ENCODE assay signal across 25 mouse cellular contexts in genomic region chr10:121687511-121687910, GRCm38 (mm10). TPM values are rescaled to one million over a fixed set of nuclear protein-coding genes. Genes with fewer than 3 reads are reported as not detected.
DNase-seq lines count a peak whose midpoint lies in the region; TF ChIP-seq lines count a peak whose summit lies in the region.
"Had no signal": no experiment of that assay in that cellular context is flagged by ENCODE, and none has a peak within 500 bp of the region (broad histone marks: within the 10 kb centered on the region; RNA-seq: fewer than 3 reads in every experiment).

No protein-coding gene starts in this region.

- H3K4me3 ChIP-seq in heart, adult 2 months: no peak overlapping the region
- no peak overlapping the region for H3K4me3 ChIP-seq in left cerebral cortex, adult 2 months
- H3K4me3 ChIP-seq in MEL (ENCODE audit: control insufficient read depth in 1 of 2, insufficient read depth in 1 of 2, low read depth in 2 of 2, low read length in 2 of 2): no peak overlapping the region
- H3K4me3 ChIP-seq: embryonic facial prominence, embryonic 10.5 days; limb, embryonic 13.5 days; liver, embryonic 13.5 days; lung, embryonic 15.5 days; neural tube, embryonic 15.5 days had no signal

- no peak for TF ChIP-seq EP300 in heart, adult 2 months (IDR thresholded peaks at IDR 0.05; ENCODE audit: insufficient read depth, low read depth, low read length)
- TF ChIP-seq EP300 in MEL (IDR thresholded peaks at IDR 0.05; ENCODE audit: low read depth in 1 of 2, low read length in 2 of 2): no peak

- H3K9me3 ChIP-seq in MEL (replicated peaks; ENCODE audit: insufficient read depth, low read length): no peaks in the 10 kb centered on the region
- H3K9me3 ChIP-seq: embryonic facial prominence, embryonic 10.5 days; limb, embryonic 13.5 days; liver, embryonic 13.5 days; lung, embryonic 15.5 days; neural tube, embryonic 15.5 days had no signal

- TF ChIP-seq CTCF in heart, adult 2 months (IDR thresholded peaks at IDR 0.05): peak; percentile 26
- TF ChIP-seq CTCF in left cerebral cortex, adult 2 months (IDR thresholded peaks at IDR 0.05): peak; percentile 14
- TF ChIP-seq CTCF in MEL (IDR thresholded peaks at IDR 0.05 in 2 of 3, conservative IDR thresholded peaks at IDR 0.05 in 1 of 3; ENCODE audit: control insufficient read depth in 1 of 3, insufficient read depth in 1 of 3, low read depth in 2 of 3, low read length in 3 of 3, poor library complexity in 1 of 3, severe bottlenecking in 1 of 3): peak in 1 of 3 experiments; percentile 15; a peak in 1 of 6 replicates

- TF ChIP-seq POLR2A in heart, adult 2 months (IDR thresholded peaks at IDR 0.05; ENCODE audit: insufficient read depth, low read depth, low read length): no peak
- no peak for TF ChIP-seq POLR2A in MEL (IDR thresholded peaks at IDR 0.05; ENCODE audit: control insufficient read depth in 1 of 2, insufficient read depth in 1 of 2, low read depth in 1 of 2, low read length in 2 of 2, poor library complexity in 1 of 2)

- no peaks in the 10 kb centered on the region for H3K36me3 ChIP-seq in heart, adult 2 months (ENCODE audit: control insufficient read depth, insufficient read depth, low read length)
- H3K36me3 ChIP-seq in MEL (ENCODE audit: control insufficient read depth in 1 of 2, insufficient read depth in 2 of 2, low read length in 2 of 2): no peaks in the 10 kb centered on the region
- H3K36me3 ChIP-seq: embryonic facial prominence, embryonic 10.5 days; limb, embryonic 13.5 days; liver, embryonic 13.5 days; lung, embryonic 15.5 days; neural tube, embryonic 15.5 days had no signal

- TF ChIP-seq RAD21 in MEL (IDR thresholded peaks at IDR 0.05; ENCODE audit: low read depth, low read length): no peak

- H3K27me3 ChIP-seq in heart, adult 2 months (ENCODE audit: control insufficient read depth, insufficient read depth, low read length): no peaks in the 10 kb centered on the region
- H3K27me3 ChIP-seq in MEL (ENCODE audit: control insufficient read depth in 1 of 2, insufficient read depth in 2 of 2, low read length in 2 of 2): no peaks in the 10 kb centered on the region
- H3K27me3 ChIP-seq: limb, embryonic 13.5 days; liver, embryonic 13.5 days; neural tube, embryonic 15.5 days had no signal

- no peaks in the 10 kb centered on the region for H3K4me1 ChIP-seq in heart, adult 2 months (ENCODE audit: control insufficient read depth, insufficient read depth, low read length)
- H3K4me1 ChIP-seq in MEL (ENCODE audit: control insufficient read depth in 1 of 2, insufficient read depth in 2 of 2, low read length in 2 of 2): no peaks in the 10 kb centered on the region
- H3K4me1 ChIP-seq: liver, embryonic 13.5 days had no signal

- intact Hi-C loops in heart, adult 2 months (cut with DNase I): loop anchor here (5.0 kb wide), 2 partner anchors 45 to 365 kb away; partner anchors contain the start of gene D930020B18Rik
- intact Hi-C loops in left cerebral cortex, adult 2 months (cut with DNase I): loop anchor here (5.0 kb wide), 1 partner anchor 45 kb away; the partner anchor contains the start of gene D930020B18Rik
- intact Hi-C loops in left cerebral cortex, postnatal 4 days (cut with DNase I): no loop called here

- H3K9ac ChIP-seq in heart, adult 2 months (ENCODE audit: low read depth, low read length): no peak overlapping the region
- no peak overlapping the region for H3K9ac ChIP-seq in MEL (ENCODE audit: control insufficient read depth, low read depth, low read length, poor library complexity, severe bottlenecking)
- H3K9ac ChIP-seq: limb, embryonic 13.5 days; liver, embryonic 13.5 days; lung, embryonic 15.5 days; neural tube, embryonic 15.5 days had no signal

- no peak for DNase-seq in heart, adult 2 months
- no peak for DNase-seq in heart, adult 18-20 months
- no peak for DNase-seq in left cerebral cortex, adult 2 months (ENCODE audit: extremely low spot score in 1 of 2, low spot score in 2 of 2)
- DNase-seq in left cerebral cortex, postnatal 4 days: no peak
- DNase-seq in MEL (ENCODE audit: low read depth, low spot score): no peak
- no peak for DNase-seq in testis, postnatal 10 days (ENCODE audit: low spot score)
- DNase-seq in right cerebral cortex, adult 18-20 months: no peak
- DNase-seq: adrenal gland, postnatal 36 days; B cell, adult 2 months; cerebellum, adult 11 months; cerebellum, adult 9-11 months; gastrocnemius, postnatal 14 days; kidney, adult 8-10 months; kidney, postnatal 14 days; layer of hippocampus, postnatal 36 days; liver, embryonic 13.5 days; thymus, adult 2 months; thymus, postnatal 4 days had no signal

- H3K27ac ChIP-seq in heart, adult 2 months: no peak overlapping the region
- no peak overlapping the region for H3K27ac ChIP-seq in left cerebral cortex, adult 2 months
- no peak overlapping the region for H3K27ac ChIP-seq in MEL (ENCODE audit: control insufficient read depth, low read depth, low read length)
- H3K27ac ChIP-seq: embryonic facial prominence, embryonic 10.5 days; limb, embryonic 13.5 days; liver, embryonic 13.5 days; lung, embryonic 15.5 days; macrophage; neural tube, embryonic 15.5 days had no signal

- 72% methylated on average over 7 of the region's 7 CpGs for WGBS in heart, adult 2 months

- H3K79me2 ChIP-seq in heart, adult 2 months (replicated peaks; ENCODE audit: control insufficient read depth, insufficient read depth, low read length): no peaks in the 10 kb centered on the region
- H3K79me2 ChIP-seq in MEL (ENCODE audit: control insufficient read depth, insufficient read depth, low read length, poor library complexity): no peaks in the 10 kb centered on the region

TF ChIP-seq in MEL, 35 proteins besides CTCF, POLR2A, EP300 and RAD21:
- TF ChIP-seq MEF2A (IDR thresholded peaks at IDR 0.05; ENCODE audit: extremely low read depth, insufficient replicate concordance, low read depth, low read length, poor library complexity, severe bottlenecking) (no peak), BHLHE40 (IDR thresholded peaks at IDR 0.05; ENCODE audit: borderline replicate concordance, low read depth, low read length) (no peak), SMC3 (IDR thresholded peaks at IDR 0.05; ENCODE audit: low read depth, low read length) (peak; percentile 3; the same call in 1 of the 2 replicates)

RNA-seq across cellular contexts. Expression of gene D930020B18Rik, which starts 46.1 kb away (rescaled TPM):
- total RNA-seq in heart, adult 2 months (2021): not detected
- polyA plus RNA-seq in heart, adult 2 months (2012; rRNA removed): not detected in 2 replicates
- not detected for total RNA-seq in heart, adult 18-20 months (2021)
- under 1 TPM in 1 of 2 experiments, not detected in 1; 0.42 TPM for total RNA-seq in left cerebral cortex, adult 2 months (2021)
- under 1 TPM; 0.32 to 0.93 TPM for total RNA-seq in left cerebral cortex, postnatal 4 days (2021)
- total RNA-seq in MEL (2012; rRNA removed): 0.46 and 0.65 TPM in 2 replicates
- under 1 TPM in 1 of 2 experiments, not detected in 1; 0.61 TPM for polyA plus RNA-seq in MEL (2012; ENCODE audit: insufficient read depth in 1 of 2, insufficient read length in 2 of 2, low read depth in 1 of 2, low replicate concordance in 2 of 2, missing spikeins in 1 of 2)
- total RNA-seq: adrenal gland, adult 18-20 months; adrenal gland, postnatal 36 days; gastrocnemius, postnatal 14 days had no signal
- polyA plus RNA-seq: liver, embryonic 13.5 days; macrophage; midbrain, embryonic 11.5 days had no signal

RNA-seq across cellular contexts. Expression of gene BC048403, which starts 52.2 kb away (rescaled TPM):
- total RNA-seq in heart, adult 2 months (2021): 1 to 10 TPM; 2.0 to 2.2 TPM
- polyA plus RNA-seq in heart, adult 2 months (2012; rRNA removed): 1.9 and 2.8 TPM in 2 replicates
- total RNA-seq in heart, adult 18-20 months (2021): 1 to 10 TPM; 2.0 to 2.7 TPM
- total RNA-seq in left cerebral cortex, adult 2 months (2021): 10 to 100 TPM in 1 of 2 experiments, 1 to 10 TPM in 1; 9.9 to 10.4 TPM
- total RNA-seq in left cerebral cortex, postnatal 4 days (2021): 1 to 10 TPM; 6.3 to 6.5 TPM
- 2.5 and 2.7 TPM in 2 replicates for total RNA-seq in MEL (2012; rRNA removed)
- 10 to 100 TPM in 1 of 2 experiments, not detected in 1; 11.6 TPM for polyA plus RNA-seq in MEL (2012; ENCODE audit: insufficient read depth in 1 of 2, insufficient read length in 2 of 2, low read depth in 1 of 2, low replicate concordance in 2 of 2, missing spikeins in 1 of 2)
